Mouse (Mus musculus) megakaryocyte, embryonic 14.5 days (primary cell): ENCODE results near the gene Plekhg3.

Experiments used
- FLI1 ChIP-seq: IDR thresholded peaks from 2 replicates; pipeline ENCODE4 v1.6.1; 2012; ENCODE audit warnings: low read length, inconsistent platforms, mixed read lengths
- GATA1 ChIP-seq: IDR thresholded peaks from 3 replicates; pipeline ENCODE4 v1.6.1; 2012; ENCODE audit warnings: mixed read lengths, low read length, inconsistent platforms, borderline replicate concordance

DNA sequence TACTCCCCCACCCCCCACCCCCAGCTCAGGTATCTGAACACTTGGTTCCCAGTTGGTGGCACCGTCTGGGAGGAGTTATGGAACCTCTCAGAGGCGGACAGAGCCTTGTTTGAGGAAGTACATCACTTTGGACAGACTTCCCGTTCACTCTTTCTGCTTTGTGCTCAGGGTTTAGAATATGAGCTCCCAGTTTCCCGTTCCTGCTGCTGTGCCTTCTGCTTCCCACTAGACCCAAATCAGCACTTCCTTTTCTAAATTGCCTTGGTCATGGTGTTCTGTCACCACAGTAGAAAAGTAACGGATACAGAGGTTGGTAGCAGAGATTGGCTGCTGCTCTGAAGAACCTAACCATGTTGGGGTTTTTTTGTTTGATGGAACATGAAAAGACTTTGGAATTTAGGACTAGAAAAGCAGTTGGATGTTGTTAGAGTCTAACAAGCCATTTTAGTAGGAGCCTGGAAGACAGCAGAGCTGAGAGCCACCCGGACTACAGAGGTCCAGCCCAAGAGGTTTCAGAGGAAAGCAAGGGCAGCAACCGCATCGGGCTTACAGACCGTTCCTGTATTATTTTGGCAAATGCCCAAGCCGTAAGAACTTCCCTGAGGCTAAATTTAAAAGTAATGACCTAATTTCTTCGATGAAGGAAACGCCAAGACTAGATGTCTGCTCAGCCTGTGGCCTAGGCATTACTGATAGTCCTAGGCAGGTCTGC lies 84.3 kb downstream of the Plekhg3 start:
- TF ChIP-seq GATA1 (no peak), FLI1 (no peak)
